Mouse (Mus musculus): ENCODE results near the gene Olfr750. TPM values are rescaled to one million over a fixed set of nuclear protein-coding genes. Genes with fewer than 3 reads are reported as not detected.

Gene Olfr750
- total and polyA plus RNA-seq, 3 experiments = not detected

GRCm38 (mm10) chr14:51111966-51112365 lies 37.7 kb upstream of the Olfr750 start:
- Histone ChIP-seq H3K79me2 (replicated peaks; ENCODE audit: control insufficient read depth, extremely low read depth, insufficient read depth, poor library complexity, severe bottlenecking) (no peaks in the 10 kb centered on the region), H3K36me3 (replicated peaks in 1 of 2; ENCODE audit: control insufficient read depth in 1 of 2, insufficient read depth in 1 of 2, low read length in 1 of 2) (no peaks in the 10 kb centered on the region), H3K27ac (ENCODE audit: insufficient read depth, low read depth) (no peak overlapping the region), H3K27me3 (replicated peaks) (no peaks in the 10 kb centered on the region), H3K4me3 (replicated peaks in 1 of 3; ENCODE audit: low read depth in 2 of 3, low read length in 2 of 3, poor library complexity in 1 of 3) (no peak overlapping the region), H3K4me1 (ENCODE audit: control insufficient read depth in 1 of 2, insufficient read depth in 2 of 2) (peaks cover 7 to 24% of the 10 kb centered on the region in 2 experiments; a peak in 3 of 4 replicates), H3K4me2 (ENCODE audit: insufficient read depth, low read depth, poor library complexity, severe bottlenecking) (no peak overlapping the region), H3K9me3 (replicated peaks; ENCODE audit: low read length) (no peaks in the 10 kb centered on the region), H3K9ac (ENCODE audit: insufficient read depth, low read depth) (no peak overlapping the region)
- DNase-seq (ENCODE audit: extremely low read depth) = no peak
- TF ChIP-seq USF2 (conservative IDR thresholded peaks at IDR 0.05; ENCODE audit: low read depth, low read length) (no peak), BHLHE40 (IDR thresholded peaks at IDR 0.05; ENCODE audit: low read depth, low read length) (peak; percentile 51), ETS1 (conservative IDR thresholded peaks at IDR 0.05; ENCODE audit: low read depth, low read length) (peak; percentile 24; the same call in 1 of the 2 replicates)
- in situ Hi-C loops (cut with MboI; ENCODE audit: low pct_ligation_motif_present, low pct_unique_long_range_greater_than_20kb, low sequenced_read_pairs) (loop anchor here (25.0 kb wide), 1 partner anchor 350 kb away; the partner anchor contains the start of gene Vmn2r89), dilution Hi-C loops (cut with MboI; ENCODE audit: extremely low pct_ligation_motif_present, extremely low pct_unique_long_range_greater_than_20kb, low sequenced_read_pairs) (no loop called here)

GRCm38 (mm10) chr14:51106449-51106967 lies 32.3 kb upstream of the Olfr750 start:
- Histone ChIP-seq H3K79me2 (replicated peaks; ENCODE audit: control insufficient read depth, extremely low read depth, insufficient read depth, poor library complexity, severe bottlenecking) (no peaks in the 10 kb centered on the region), H3K9me3 (replicated peaks; ENCODE audit: low read length) (no peaks in the 10 kb centered on the region), H3K36me3 (replicated peaks in 1 of 2; ENCODE audit: control insufficient read depth in 1 of 2, insufficient read depth in 1 of 2, low read length in 1 of 2) (no peaks in the 10 kb centered on the region), H3K4me2 (ENCODE audit: insufficient read depth, low read depth, poor library complexity, severe bottlenecking) (no peak overlapping the region), H3K27ac (ENCODE audit: insufficient read depth, low read depth) (no peak overlapping the region), H3K4me1 (ENCODE audit: control insufficient read depth in 1 of 2, insufficient read depth in 2 of 2) (peaks cover 16 to 36% of the 10 kb centered on the region in 2 experiments), H3K9ac (ENCODE audit: insufficient read depth, low read depth) (no peak overlapping the region), H3K4me3 (replicated peaks in 1 of 3; ENCODE audit: low read depth in 2 of 3, low read length in 2 of 3, poor library complexity in 1 of 3) (no peak overlapping the region), H3K27me3 (replicated peaks) (no peaks in the 10 kb centered on the region)
- DNase-seq (ENCODE audit: extremely low read depth) = no peak
- in situ Hi-C loops (cut with MboI; ENCODE audit: low pct_ligation_motif_present, low pct_unique_long_range_greater_than_20kb, low sequenced_read_pairs) = loop anchor here (5.0 to 25.0 kb wide), 2 partner anchors 51 to 356 kb away; partner anchors contain the start of gene Vmn2r89
- dilution Hi-C loops (cut with MboI; ENCODE audit: extremely low pct_ligation_motif_present, extremely low pct_unique_long_range_greater_than_20kb, low sequenced_read_pairs) = no loop called here
- TF ChIP-seq IRF4 (IDR thresholded peaks at IDR 0.05; ENCODE audit: low read depth, low read length) (peak; percentile 66; the same call in 1 of the 2 replicates), MEF2A (IDR thresholded peaks at IDR 0.05; ENCODE audit: borderline replicate concordance, low read depth, low read length) (no peak), POLR2A (IDR thresholded peaks at IDR 0.05; ENCODE audit: low read depth, low read length) (no peak)

GRCm38 (mm10) chr14:51104366-51104765 lies 30.1 kb upstream of the Olfr750 start:
- no peak for TF ChIP-seq ELF1 (IDR thresholded peaks at IDR 0.05; ENCODE audit: low read depth, low read length)
- TF ChIP-seq TCF12 (IDR thresholded peaks at IDR 0.05; ENCODE audit: low read depth, low read length) = no peak
- no peak for TF ChIP-seq ZKSCAN1 (IDR thresholded peaks at IDR 0.05; ENCODE audit: borderline replicate concordance, low read depth, low read length)
- TF ChIP-seq NRF1 (IDR thresholded peaks at IDR 0.05; ENCODE audit: low read depth, low read length) = no peak
- no peak for TF ChIP-seq ZNF384 (IDR thresholded peaks at IDR 0.05; ENCODE audit: low read depth, low read length)
- TF ChIP-seq BHLHE40 (IDR thresholded peaks at IDR 0.05; ENCODE audit: low read depth, low read length) = no peak
- TF ChIP-seq MAFK (IDR thresholded peaks at IDR 0.05; ENCODE audit: insufficient replicate concordance, low read length) = no peak
- no peak for DNase-seq (ENCODE audit: extremely low read depth)
- no peak overlapping the region for H3K4me2 ChIP-seq (ENCODE audit: insufficient read depth, low read depth, poor library complexity, severe bottlenecking)
- H3K27ac ChIP-seq (ENCODE audit: insufficient read depth, low read depth) = no peak overlapping the region
- H3K27me3 ChIP-seq (replicated peaks) = no peaks in the 10 kb centered on the region
- no peaks in the 10 kb centered on the region for H3K9me3 ChIP-seq (replicated peaks; ENCODE audit: low read length)
- peaks cover 16 to 36% of the 10 kb centered on the region in 2 experiments for H3K4me1 ChIP-seq (ENCODE audit: control insufficient read depth in 1 of 2, insufficient read depth in 2 of 2)
- no peaks in the 10 kb centered on the region for H3K36me3 ChIP-seq (replicated peaks in 1 of 2; ENCODE audit: control insufficient read depth in 1 of 2, insufficient read depth in 1 of 2, low read length in 1 of 2)
- dilution Hi-C loops (cut with MboI; ENCODE audit: extremely low pct_ligation_motif_present, extremely low pct_unique_long_range_greater_than_20kb, low sequenced_read_pairs) = no loop called here
- no peak overlapping the region for H3K9ac ChIP-seq (ENCODE audit: insufficient read depth, low read depth)
- in situ Hi-C loops (cut with MboI; ENCODE audit: low pct_ligation_motif_present, low pct_unique_long_range_greater_than_20kb, low sequenced_read_pairs) = loop anchor here (5.0 to 25.0 kb wide), 2 partner anchors 163 to 358 kb away; partner anchors contain the start of gene Vmn2r89
- no peaks in the 10 kb centered on the region for H3K79me2 ChIP-seq (replicated peaks; ENCODE audit: control insufficient read depth, extremely low read depth, insufficient read depth, poor library complexity, severe bottlenecking)
- no peak overlapping the region for H3K4me3 ChIP-seq (replicated peaks in 1 of 3; ENCODE audit: low read depth in 2 of 3, low read length in 2 of 3, poor library complexity in 1 of 3)
